Mouse (Mus musculus) hindbrain, embryonic 14.5 days (tissue): ENCODE measurements at regions not wholly inside any gene's neighbourhood (a gene's known extent, or its start where the extent isn't known, plus 50 kb on each side); places are given as distances from the start of the nearest gene placed in this dataset.
"Not testable (repeated sequence)": the region's sequence is repeated elsewhere in the genome, so short reads cannot be mapped to it uniquely, and the experiment has no call there.

Experiments used
- ATAC-seq: fragments of 200-750 bp; cut with Nextera tagmentation; 2 replicates; pipeline ENCODE4 v1.8.0; 2017; ENCODE audit warnings: moderate number of reproducible peaks, mild to moderate bottlenecking, moderate TSS enrichment, moderate library complexity; ENCODE audit not compliant: low FRiP score
- DNase-seq: peaks from one replicate; pipeline ENCODE4 v3.0.0-alpha.2; 2015; ENCODE audit warnings: low spot score
- H3K27ac ChIP-seq: fragments of 300-500 bp; sonication (generic); 2 replicates; pipeline ENCODE4 v1.5.1; 2014; ENCODE audit warnings: mild to moderate bottlenecking, moderate library complexity
- H3K27me3 ChIP-seq: fragments of 300-500 bp; sonication (generic); 2 replicates; pipeline ENCODE4 v1.6.1; 2014; ENCODE audit warnings: mild to moderate bottlenecking, low read length, mixed read lengths; ENCODE audit not compliant: control insufficient read depth, insufficient read depth
- H3K36me3 ChIP-seq: fragments of 300-500 bp; sonication (generic); replicated peaks from 2 replicates; pipeline ENCODE4 v1.6.1; 2014; ENCODE audit not compliant: control insufficient read depth, insufficient read depth
- H3K4me1 ChIP-seq: fragments of 300-500 bp; sonication (generic); replicated peaks from 2 replicates; pipeline ENCODE4 v1.6.1; 2014; ENCODE audit warnings: antibody characterized with exemption, low read length, mixed read lengths; ENCODE audit not compliant: control insufficient read depth, insufficient read depth
- H3K4me2 ChIP-seq: fragments of 300-500 bp; sonication (generic); replicated peaks from 2 replicates; pipeline ENCODE4 v1.6.1; 2014; ENCODE audit warnings: mild to moderate bottlenecking, moderate library complexity
- H3K4me3 ChIP-seq: fragments of 300-500 bp; sonication (generic); replicated peaks from 2 replicates; pipeline ENCODE4 v1.5.1; 2014; ENCODE audit warnings: mild to moderate bottlenecking, low read length
- H3K9ac ChIP-seq: fragments of 300-500 bp; sonication (generic); 2 replicates; pipeline ENCODE4 v1.6.1; 2014
- H3K9me3 ChIP-seq: fragments of 300-500 bp; sonication (generic); 2 replicates; pipeline ENCODE4 v1.6.1; 2016; ENCODE audit warnings: low read length; ENCODE audit not compliant: control insufficient read depth
- WGBS: fragments of 180-500 bp; shearing (Covaris S2); extraction: QIAGEN DNeasy Blood & Tissue Kit; methylation state at CpG from one replicate; pipeline ENCODE4 v1.1.7; 2014; 5-methylcytosine and 5-hydroxymethylcytosine counted together

GRCm38 (mm10) chr6:62573611-62574010 lies 682.1 kb upstream of the Grid2 start:
- Histone ChIP-seq H3K36me3 (no peaks in the 10 kb centered on the region), H3K9me3 (no peaks in the 10 kb centered on the region), H3K9ac (no peak overlapping the region), H3K4me1 (no peaks in the 10 kb centered on the region), H3K27ac (no peak overlapping the region), H3K4me2 (no peak overlapping the region), H3K4me3 (no peak overlapping the region), H3K27me3 (no peaks in the 10 kb centered on the region)
- ATAC-seq, result no peak
- DNase-seq, result no peak
- WGBS, result 86% methylated on average over 4 of the region's 4 CpGs

- H3K4me3 ChIP-seq, result no peak overlapping the region
- H3K4me2 ChIP-seq, result no peak overlapping the region
- H3K9ac ChIP-seq, result no peak overlapping the region
- ATAC-seq (no peak), DNase-seq (peak; percentile 58)
- H3K4me1 ChIP-seq, result no peaks in the 10 kb centered on the region
- no peaks in the 10 kb centered on the region for H3K36me3 ChIP-seq
- H3K27me3 ChIP-seq, result no peaks in the 10 kb centered on the region
- no peak overlapping the region for H3K27ac ChIP-seq
- WGBS, result 29% methylated on average over 5 of the region's 5 CpGs
- no peaks in the 10 kb centered on the region for H3K9me3 ChIP-seq
These were observed 679.5 kb upstream of the Grid2 start for GRCm38 (mm10) chr6:62576200-62576599.

- no peaks in the 10 kb centered on the region for H3K9me3 ChIP-seq
- no peak for ATAC-seq
- no peak overlapping the region for H3K27ac ChIP-seq
- H3K27me3 ChIP-seq, result no peaks in the 10 kb centered on the region
- H3K4me1 ChIP-seq, result no peaks in the 10 kb centered on the region
- H3K4me3 ChIP-seq, result no peak overlapping the region
- no peak for DNase-seq
- H3K36me3 ChIP-seq, result no peaks in the 10 kb centered on the region
- no peak overlapping the region for H3K9ac ChIP-seq
- no peak overlapping the region for H3K4me2 ChIP-seq
These were observed 635.1 kb upstream of the Grid2 start for GRCm38 (mm10) chr6:62620543-62620942.

- not testable (repeated sequence) for ATAC-seq, DNase-seq, H3K4me3 ChIP-seq, H3K27me3 ChIP-seq, H3K4me1 ChIP-seq, H3K36me3 ChIP-seq, H3K9me3 ChIP-seq, H3K9ac ChIP-seq, H3K4me2 ChIP-seq, H3K27ac ChIP-seq
- WGBS, result 92% methylated on average over 5 of the region's 5 CpGs
These were observed 587.6 kb upstream of the Grid2 start for GRCm38 (mm10) chr6:62668123-62668522.

- Histone ChIP-seq H3K4me3 (no peak overlapping the region), H3K36me3 (no peaks in the 10 kb centered on the region), H3K27ac (no peak overlapping the region), H3K27me3 (no peaks in the 10 kb centered on the region), H3K9me3 (no peaks in the 10 kb centered on the region), H3K9ac (no peak overlapping the region), H3K4me2 (no peak overlapping the region), H3K4me1 (no peaks in the 10 kb centered on the region)
- ATAC-seq (no peak), DNase-seq (no peak)
- 58% methylated on average over 6 of the region's 6 CpGs for WGBS
These were observed 537.3 kb upstream of the Grid2 start for GRCm38 (mm10) chr6:62718389-62718788.

- Histone ChIP-seq H3K27me3 (no peaks in the 10 kb centered on the region), H3K9me3 (no peaks in the 10 kb centered on the region), H3K4me2 (no peak overlapping the region), H3K9ac (no peak overlapping the region), H3K27ac (no peak overlapping the region), H3K4me1 (no peaks in the 10 kb centered on the region), H3K4me3 (no peak overlapping the region), H3K36me3 (no peaks in the 10 kb centered on the region)
- 78% methylated on average over 5 of the region's 5 CpGs for WGBS
- ATAC-seq (no peak), DNase-seq (no peak)
These were observed 536.0 kb upstream of the Grid2 start for GRCm38 (mm10) chr6:62719541-62720155.
